Mouse (Mus musculus) forebrain, embryonic 11.5 days (tissue): ENCODE data around the gene Arpin. TPM values are rescaled to one million over a fixed set of nuclear protein-coding genes. Genes with fewer than 3 reads are reported as not detected.
A peak's percentile ranks its signal among the peaks of the same experiment; 100 is the strongest.

Source experiments
- ATAC-seq: fragments of 200-750 bp; cut with Nextera tagmentation; replicated peaks from 2 replicates; pipeline ENCODE4 v1.8.0; 2017; ENCODE audit warnings: moderate TSS enrichment; ENCODE audit not compliant: low FRiP score
- DNase-seq: peaks from one replicate; pipeline ENCODE4 v3.0.0-alpha.2; 2017; ENCODE audit warnings: low spot score
- H3K27ac ChIP-seq: fragments of 300-500 bp; sonication (generic); 2 replicates; pipeline ENCODE4 v1.5.1; 2014; ENCODE audit warnings: low read depth, low read length
- H3K27me3 ChIP-seq: fragments of 300-500 bp; sonication (generic); 2 replicates; pipeline ENCODE4 v1.6.1; 2014; ENCODE audit warnings: mild to moderate bottlenecking, low read length, mixed read lengths; ENCODE audit not compliant: control insufficient read depth, insufficient read depth
- H3K36me3 ChIP-seq: fragments of 300-500 bp; sonication (generic); 2 replicates; pipeline ENCODE4 v1.6.1; 2014; ENCODE audit warnings: mild to moderate bottlenecking, low read length, moderate library complexity, mixed read lengths; ENCODE audit not compliant: control insufficient read depth, insufficient read depth
- H3K4me1 ChIP-seq: fragments of 300-500 bp; sonication (generic); replicated peaks from 2 replicates; pipeline ENCODE4 v1.6.1; 2014; ENCODE audit warnings: low read length, mixed read lengths; ENCODE audit not compliant: control insufficient read depth, insufficient read depth
- H3K4me2 ChIP-seq: fragments of 300-500 bp; sonication (generic); 2 replicates; pipeline ENCODE4 v1.6.1; 2014; ENCODE audit warnings: low read depth, mild to moderate bottlenecking, low read length, moderate library complexity, mixed read lengths; ENCODE audit not compliant: severe bottlenecking
- H3K4me3 ChIP-seq: fragments of 300-500 bp; sonication (generic); 2 replicates; pipeline ENCODE4 v1.5.1; 2014; ENCODE audit warnings: low read depth, low read length
- H3K9ac ChIP-seq: fragments of 300-500 bp; sonication (generic); 2 replicates; pipeline ENCODE4 v1.6.1; 2014; ENCODE audit warnings: low read length
- H3K9me3 ChIP-seq: fragments of 300-500 bp; sonication (generic); 2 replicates; pipeline ENCODE4 v1.6.1; 2016; ENCODE audit warnings: low read length, mixed read lengths; ENCODE audit not compliant: control insufficient read depth
- WGBS: fragments of 180-500 bp; shearing (Covaris S2); extraction: QIAGEN DNeasy Blood & Tissue Kit; methylation state at CpG from one replicate; pipeline ENCODE4 v1.1.7; 2014; 5-methylcytosine and 5-hydroxymethylcytosine counted together
- polyA plus RNA-seq: library from polyadenylated mRNA; unstranded; fragments of >200 nt; fragmentation: Nextera tagmentation; extraction: Ambion mirVana; gene quantifications from 2 replicates; pipeline ENCODE4 v1.2.1, GENCODE M21; 2014

Arpin gene
- 20.8 and 23.0 TPM in 2 replicates for polyA plus RNA-seq

DNA sequence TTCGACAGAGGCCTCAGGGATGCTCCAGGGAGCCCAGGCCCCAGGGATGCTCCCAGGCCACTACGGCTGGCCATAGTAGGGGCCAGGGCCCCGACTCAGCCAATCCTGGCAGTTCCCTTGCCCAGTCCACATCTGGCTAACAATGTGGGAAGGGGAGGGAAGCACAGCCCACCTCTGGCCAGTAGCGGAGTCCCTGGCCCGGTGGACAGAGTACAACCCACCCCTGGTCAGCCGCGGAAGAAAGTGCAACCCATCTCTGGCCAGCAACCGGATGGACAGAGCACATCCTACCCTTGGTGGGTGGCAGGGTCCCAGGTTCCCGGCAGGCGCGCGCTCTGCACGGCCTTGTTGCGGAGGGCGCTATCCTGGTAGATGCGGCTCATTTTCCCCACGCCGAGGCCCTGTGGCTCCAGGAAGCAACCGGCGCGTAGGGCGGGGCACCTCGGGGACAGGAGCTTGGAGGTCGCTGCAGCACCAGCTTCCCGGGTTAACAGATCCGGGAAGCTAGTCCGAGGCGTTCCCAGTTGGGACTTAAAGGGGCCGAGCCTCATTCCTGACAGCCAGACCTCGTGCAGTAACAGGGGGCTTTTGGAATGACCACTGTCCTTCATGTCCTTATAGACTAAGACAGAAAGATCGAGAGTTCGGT, at the start of gene Arpin:
TSS of gene Arpin (minus strand) at position 498 of the 649 bp plus-strand sequence.
- H3K27me3 ChIP-seq = no peaks in the 10 kb centered on the region
- no peaks in the 10 kb centered on the region for H3K9me3 ChIP-seq
- H3K27ac ChIP-seq = no peak within 1 kb of the TSS
- peaks cover 6% of the 10 kb centered on the region; the same call in 1 of the 2 replicates for H3K4me1 ChIP-seq
- no peaks in the 10 kb centered on the region for H3K36me3 ChIP-seq
- H3K4me2 ChIP-seq = peak within 1 kb of the TSS; percentile 79
- DNase-seq (peak; percentile 83), ATAC-seq (peak; percentile 76)
- H3K4me3 ChIP-seq = peak within 1 kb of the TSS; percentile 50
- under 1% methylated on average over 32 of the region's 32 CpGs for WGBS
- peak within 1 kb of the TSS; percentile 78 for H3K9ac ChIP-seq

DNA sequence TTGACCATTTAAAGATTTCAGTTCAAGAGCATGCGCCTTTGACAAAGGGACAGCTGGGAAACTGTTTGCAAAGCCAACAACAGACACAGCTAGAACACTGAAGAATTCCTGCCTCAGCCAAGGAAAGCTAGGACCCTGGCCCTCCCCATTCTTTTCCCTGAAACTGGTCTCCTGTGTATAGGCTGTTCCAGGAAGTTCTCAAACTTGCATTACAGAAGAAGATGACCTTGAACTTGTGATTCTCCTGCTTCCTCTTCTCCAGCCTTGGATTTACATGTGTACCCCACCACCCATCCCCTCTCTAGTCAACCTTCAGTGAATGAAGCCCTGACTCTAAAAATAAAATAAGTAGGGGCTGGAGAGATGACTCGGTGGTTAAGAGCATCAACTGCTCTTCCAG, 40.2 kb upstream of the Arpin start:
- Histone ChIP-seq H3K27me3 (no peaks in the 10 kb centered on the region), H3K9ac (no peak overlapping the region), H3K36me3 (no peaks in the 10 kb centered on the region), H3K9me3 (no peaks in the 10 kb centered on the region), H3K27ac (no peak overlapping the region), H3K4me2 (no peak overlapping the region), H3K4me1 (no peaks in the 10 kb centered on the region), H3K4me3 (no peak overlapping the region)
- WGBS = 95% methylated on average over 2 of the region's 2 CpGs
- ATAC-seq = no peak
- DNase-seq = no peak

DNA sequence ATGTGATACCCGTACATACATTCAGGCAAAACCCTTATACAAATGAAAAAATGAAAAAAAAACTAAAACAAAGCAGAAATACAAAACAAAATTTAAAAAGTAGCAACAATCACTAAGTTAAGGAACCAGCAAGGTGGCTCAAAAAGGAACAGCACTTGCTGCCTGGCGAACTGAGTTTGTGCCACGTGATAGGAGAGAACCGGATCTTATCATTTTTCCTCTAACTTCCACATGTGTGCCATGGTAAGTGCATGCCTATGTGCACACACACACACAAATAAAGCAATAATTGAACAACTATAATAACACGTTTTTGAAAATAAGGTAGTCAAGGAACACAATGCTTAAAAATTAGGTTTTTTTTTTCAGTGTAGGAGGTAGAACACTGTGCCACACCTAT, 37.0 kb upstream of the Arpin start:
- DNase-seq (no peak), ATAC-seq (no peak)
- no peak overlapping the region for H3K27ac ChIP-seq
- H3K4me3 ChIP-seq = no peak overlapping the region
- no peaks in the 10 kb centered on the region for H3K4me1 ChIP-seq
- no peak overlapping the region for H3K4me2 ChIP-seq
- WGBS = 86% methylated on average over 5 of the region's 5 CpGs
- no peak overlapping the region for H3K9ac ChIP-seq
- no peaks in the 10 kb centered on the region for H3K36me3 ChIP-seq
- H3K9me3 ChIP-seq = no peaks in the 10 kb centered on the region
- no peaks in the 10 kb centered on the region for H3K27me3 ChIP-seq

DNA sequence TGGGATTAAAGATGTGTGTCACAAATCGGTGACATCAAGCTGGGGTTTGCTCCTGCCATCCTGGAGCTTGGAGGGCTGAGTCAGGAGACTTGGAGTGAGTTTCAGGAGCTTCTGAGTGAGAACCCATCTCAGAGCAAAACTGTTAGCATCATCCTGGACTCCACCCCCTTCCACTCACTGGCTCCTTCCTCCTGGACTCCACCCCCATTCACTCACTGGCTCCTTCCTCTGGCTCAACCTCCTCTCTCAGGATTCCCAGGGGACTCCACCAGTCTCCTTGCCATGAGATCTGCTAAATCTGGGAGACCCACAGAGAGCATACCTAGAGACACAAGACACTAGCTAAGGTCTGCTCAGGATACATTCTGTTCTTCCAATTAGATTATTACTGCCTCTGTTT, 35.2 kb upstream of the Arpin start:
- no peaks in the 10 kb centered on the region for H3K36me3 ChIP-seq
- no peak for DNase-seq
- no peak overlapping the region for H3K4me3 ChIP-seq
- H3K27ac ChIP-seq = no peak overlapping the region
- no peak for ATAC-seq
- 58% methylated on average over 1 of the region's 1 CpGs for WGBS
- no peaks in the 10 kb centered on the region for H3K9me3 ChIP-seq
- H3K9ac ChIP-seq = no peak overlapping the region
- H3K4me2 ChIP-seq = no peak overlapping the region
- H3K27me3 ChIP-seq = no peaks in the 10 kb centered on the region
- H3K4me1 ChIP-seq = no peaks in the 10 kb centered on the region

DNA sequence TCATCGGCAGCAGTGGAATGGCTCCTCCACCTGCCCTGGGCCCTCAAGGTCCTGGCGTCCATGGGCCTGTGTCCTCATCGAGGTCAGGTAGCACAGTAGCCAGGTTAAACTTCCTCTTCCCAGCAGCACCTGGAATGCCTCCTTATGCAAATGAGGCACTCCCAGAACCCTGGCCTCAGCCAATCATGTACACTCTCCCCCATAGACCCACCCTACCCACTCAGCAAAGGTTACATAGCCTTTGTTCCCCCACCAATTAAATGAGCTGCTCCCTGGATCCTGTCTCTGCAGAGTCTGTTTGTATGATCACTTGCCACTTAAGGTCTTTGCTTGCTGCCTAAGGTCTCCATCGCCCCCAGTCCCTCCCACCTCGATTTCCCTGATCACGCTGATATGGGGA, 33.2 kb upstream of the Arpin start:
- Histone ChIP-seq H3K27ac (no peak overlapping the region), H3K4me3 (no peak overlapping the region), H3K9ac (no peak overlapping the region), H3K9me3 (no peaks in the 10 kb centered on the region), H3K4me2 (no peak overlapping the region), H3K27me3 (no peaks in the 10 kb centered on the region), H3K36me3 (no peaks in the 10 kb centered on the region), H3K4me1 (no peaks in the 10 kb centered on the region)
- WGBS = 86% methylated on average over 6 of the region's 6 CpGs
- DNase-seq (no peak), ATAC-seq (no peak)

DNA sequence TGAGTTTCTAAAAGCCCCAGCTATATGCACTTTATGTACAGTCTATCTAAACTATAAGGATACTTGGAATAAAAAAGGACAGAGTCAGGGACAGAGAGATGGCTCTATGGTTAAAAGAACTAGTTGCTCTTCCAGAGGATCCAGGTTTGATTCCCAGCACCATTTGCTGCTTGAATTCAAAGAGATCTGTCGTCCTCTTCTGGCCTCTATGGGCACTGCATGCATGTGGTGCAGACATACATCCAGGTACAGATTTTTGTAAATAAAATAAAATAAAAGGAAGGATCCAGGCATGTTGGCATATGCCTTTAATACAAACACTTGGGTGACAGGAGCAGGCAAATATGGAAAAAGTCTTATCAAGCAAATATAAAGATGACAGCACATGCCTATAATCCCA, 26.4 kb upstream of the Arpin start:
- WGBS = 60% methylated on average over 1 of the region's 1 CpGs

DNA sequence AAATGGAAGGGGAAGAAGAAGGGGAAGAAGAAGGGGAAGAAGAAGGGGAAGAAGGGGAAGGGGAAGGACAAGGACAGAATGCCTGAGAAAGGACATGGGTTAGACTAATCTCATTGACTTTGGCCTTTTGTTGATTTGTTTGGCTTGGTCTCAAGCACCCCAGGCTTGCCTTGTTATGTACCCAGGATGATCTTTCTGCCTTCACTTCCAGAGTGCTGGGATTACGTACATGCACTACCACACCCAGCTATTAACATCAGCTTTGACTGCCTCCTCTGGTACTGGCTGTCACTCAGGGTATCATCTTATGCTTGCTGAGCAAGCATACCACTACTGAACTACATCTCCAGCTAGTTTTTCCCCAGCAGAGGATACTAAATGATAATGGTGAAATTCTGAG, 21.0 kb upstream of the Arpin start:
- H3K27me3 ChIP-seq = no peaks in the 10 kb centered on the region
- DNase-seq = no peak
- no peak overlapping the region for H3K27ac ChIP-seq
- H3K9me3 ChIP-seq = no peaks in the 10 kb centered on the region
- H3K9ac ChIP-seq = no peak overlapping the region
- no peak overlapping the region for H3K4me3 ChIP-seq
- no peaks in the 10 kb centered on the region for H3K4me1 ChIP-seq
- no peaks in the 10 kb centered on the region for H3K36me3 ChIP-seq
- WGBS = 73% methylated on average over 1 of the region's 1 CpGs
- no peak for ATAC-seq
- no peak overlapping the region for H3K4me2 ChIP-seq

More for the DNA sequence above, 26.4 kb upstream of the Arpin start:
- no peak overlapping the region for H3K27ac ChIP-seq
- no peak for ATAC-seq
- no peak overlapping the region for H3K9ac ChIP-seq
- no peak overlapping the region for H3K4me3 ChIP-seq
- no peaks in the 10 kb centered on the region for H3K9me3 ChIP-seq
- H3K4me1 ChIP-seq = no peaks in the 10 kb centered on the region
- no peak for DNase-seq
- no peak overlapping the region for H3K4me2 ChIP-seq
- no peaks in the 10 kb centered on the region for H3K27me3 ChIP-seq
- no peaks in the 10 kb centered on the region for H3K36me3 ChIP-seq

DNA sequence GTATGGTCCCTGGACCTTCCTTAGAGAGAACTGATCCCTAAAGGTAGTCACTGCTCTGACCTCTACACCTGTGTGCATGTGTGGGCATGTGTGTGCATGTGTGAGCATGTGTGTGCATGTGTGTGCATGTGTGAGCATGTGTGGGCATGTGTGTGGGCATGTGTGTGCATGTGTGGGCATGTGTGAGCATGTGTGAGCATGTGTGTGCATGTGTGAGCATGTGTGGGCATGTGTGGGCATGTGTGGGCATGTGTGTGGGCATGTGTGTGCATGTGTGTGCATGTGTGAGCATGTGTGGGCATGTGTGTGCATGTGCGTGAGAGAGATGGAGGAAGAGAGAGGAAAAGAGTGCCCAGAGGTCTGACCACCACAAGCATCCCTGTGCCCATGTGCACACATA, 19.7 kb upstream of the Arpin start:
- Histone ChIP-seq H3K4me3 (no peak overlapping the region), H3K36me3 (no peaks in the 10 kb centered on the region), H3K27me3 (no peaks in the 10 kb centered on the region), H3K9ac (no peak overlapping the region), H3K27ac (no peak overlapping the region), H3K4me2 (no peak overlapping the region), H3K9me3 (no peaks in the 10 kb centered on the region), H3K4me1 (no peaks in the 10 kb centered on the region)
- DNase-seq = no peak
- WGBS = 87% methylated on average over 1 of the region's 1 CpGs
- ATAC-seq = no peak

DNA sequence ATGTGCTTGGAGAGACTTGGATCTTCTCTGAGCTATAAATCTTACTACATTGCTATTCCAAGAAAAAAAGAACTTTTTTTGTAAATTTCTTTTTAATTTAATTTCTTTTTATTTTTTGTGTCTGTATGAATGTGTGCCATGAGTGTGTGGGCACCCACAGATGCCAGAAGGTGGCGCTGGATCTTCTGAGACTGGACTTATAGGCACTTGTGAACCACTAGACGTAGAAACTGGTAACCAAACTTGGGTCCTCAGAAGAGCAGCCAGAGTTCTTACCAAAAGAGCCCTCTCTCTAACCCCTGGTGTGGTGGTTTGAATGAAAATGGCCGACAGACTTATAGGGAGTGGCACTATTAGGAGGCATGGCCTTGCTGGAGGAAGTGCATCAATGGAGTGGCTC, 15.9 kb upstream of the Arpin start:
- Histone ChIP-seq H3K27ac (no peak overlapping the region), H3K36me3 (no peaks in the 10 kb centered on the region), H3K4me2 (no peak overlapping the region), H3K9me3 (no peaks in the 10 kb centered on the region), H3K9ac (no peak overlapping the region), H3K4me1 (no peaks in the 10 kb centered on the region), H3K27me3 (no peaks in the 10 kb centered on the region), H3K4me3 (no peak overlapping the region)
- WGBS = 74% methylated on average over 3 of the region's 3 CpGs
- no peak for ATAC-seq
- no peak for DNase-seq
